Mouse (Mus musculus) liver, embryonic 13.5 days (tissue): Measurements from ENCODE around the gene Utf1. TPM values are rescaled to one million over a fixed set of nuclear protein-coding genes. Genes with fewer than 3 reads are reported as not detected.

Experiments used
- ATAC-seq: fragments of 200-750 bp; cut with Nextera tagmentation; 2 replicates; pipeline ENCODE4 v1.8.0; 2017; ENCODE audit warnings: low read depth, mild to moderate bottlenecking, moderate number of reproducible peaks, moderate library complexity
- DNase-seq: peaks from one replicate; pipeline ENCODE4 v3.0.0; 2022
- H3K27ac ChIP-seq: fragments of 300-500 bp; sonication (generic); 2 replicates; pipeline ENCODE4 v1.5.1; 2015; ENCODE audit warnings: moderate library complexity, mild to moderate bottlenecking, inconsistent platforms
- H3K27me3 ChIP-seq: fragments of 300-500 bp; sonication (generic); 2 replicates; pipeline ENCODE4 v1.6.1; 2015; ENCODE audit warnings: mild to moderate bottlenecking, inconsistent platforms
- H3K36me3 ChIP-seq: fragments of 300-500 bp; sonication (generic); 2 replicates; pipeline ENCODE4 v1.6.1; 2015; ENCODE audit warnings: mild to moderate bottlenecking, inconsistent platforms
- H3K4me1 ChIP-seq: fragments of 300-500 bp; sonication (generic); replicated peaks from 2 replicates; pipeline ENCODE4 v1.6.1; 2015; ENCODE audit warnings: inconsistent platforms
- H3K4me2 ChIP-seq: fragments of 300-500 bp; sonication (generic); 2 replicates; pipeline ENCODE4 v1.6.1; 2015; ENCODE audit warnings: inconsistent platforms, mild to moderate bottlenecking, moderate library complexity
- H3K4me3 ChIP-seq: fragments of 300-500 bp; sonication (generic); replicated peaks from 2 replicates; pipeline ENCODE4 v1.5.1; 2015; ENCODE audit warnings: mild to moderate bottlenecking, inconsistent platforms
- H3K9ac ChIP-seq: fragments of 300-500 bp; sonication (generic); 2 replicates; pipeline ENCODE4 v1.6.1; 2015; ENCODE audit warnings: mild to moderate bottlenecking, inconsistent platforms
- H3K9me3 ChIP-seq: fragments of 300-500 bp; sonication (generic); replicated peaks from 2 replicates; pipeline ENCODE4 v1.6.1; 2016; ENCODE audit warnings: inconsistent platforms
- WGBS: fragments of 180-500 bp; shearing (Covaris S2); methylation state at CpG from one replicate; pipeline ENCODE4 v1.1.7; 2015; ENCODE audit not compliant: insufficient replicate concordance; 5-methylcytosine and 5-hydroxymethylcytosine counted together
- polyA plus RNA-seq: library from polyadenylated mRNA; unstranded; fragments of >200 nt; fragmentation: Nextera tagmentation; extraction: Ambion mirVana; gene quantifications from 2 replicates; pipeline ENCODE4 v1.2.1, GENCODE M21; 2015

The Utf1 gene
- polyA plus RNA-seq, 1 experiment from 2014 or later, result not detected

DNA sequence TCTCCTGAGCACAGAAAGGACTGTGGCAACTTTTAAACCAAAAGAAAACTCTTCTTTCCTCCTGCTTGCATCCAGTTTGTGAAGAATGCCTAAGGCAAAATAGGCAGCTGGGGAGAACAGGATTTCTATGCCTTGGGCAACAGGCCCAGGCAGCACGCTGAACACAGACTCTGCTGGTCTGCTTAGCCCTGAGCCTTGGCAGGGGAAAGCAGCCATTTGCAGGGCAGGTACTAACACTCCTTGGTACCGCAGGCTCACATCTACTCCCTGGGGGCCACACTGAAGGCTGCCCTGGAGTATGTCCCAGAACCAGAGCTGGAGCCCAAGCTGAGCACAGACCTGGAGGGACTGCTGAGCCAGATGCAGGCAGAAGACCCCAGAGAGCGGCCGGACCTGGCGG is 35.4 kb upstream of the Utf1 start:
- ATAC-seq, result no peak
- DNase-seq, result no peak
- Histone ChIP-seq H3K27me3 (peaks cover 20% of the 10 kb centered on the region), H3K4me1 (no peaks in the 10 kb centered on the region), H3K9ac (no peak overlapping the region), H3K9me3 (no peaks in the 10 kb centered on the region), H3K4me3 (no peak overlapping the region), H3K27ac (no peak overlapping the region), H3K36me3 (no peaks in the 10 kb centered on the region), H3K4me2 (no peak overlapping the region)
- WGBS, result 70% methylated on average over 5 of the region's 5 CpGs

DNA sequence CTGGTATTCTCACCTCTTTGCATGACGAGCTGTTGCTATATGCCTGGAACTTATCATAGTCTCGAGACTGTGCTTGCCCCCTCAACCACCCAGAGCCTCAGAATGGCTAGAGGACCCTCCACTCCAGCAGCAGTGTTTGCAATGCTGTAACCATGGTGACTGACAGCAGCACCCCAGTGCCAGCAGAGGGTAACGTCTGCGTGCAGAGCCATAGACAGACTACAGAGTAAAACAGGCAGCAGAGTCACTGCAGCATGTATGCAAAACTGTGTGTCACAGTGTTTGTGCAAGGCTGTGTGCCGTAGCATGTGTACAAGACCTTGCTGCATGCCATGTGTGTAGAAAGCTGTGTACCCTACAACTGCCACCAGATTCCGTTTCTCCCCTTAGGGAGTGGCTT is 34.1 kb upstream of the Utf1 start:
- 39% methylated on average over 6 of the region's 6 CpGs for WGBS
- peaks cover 29% of the 10 kb centered on the region for H3K27me3 ChIP-seq
- no peak for ATAC-seq
- peaks cover 5% of the 10 kb centered on the region; the same call in 1 of the 2 replicates for H3K4me1 ChIP-seq
- H3K9me3 ChIP-seq, result no peaks in the 10 kb centered on the region
- H3K9ac ChIP-seq, result no peak overlapping the region
- DNase-seq, result no peak
- H3K4me3 ChIP-seq, result no peak overlapping the region
- H3K36me3 ChIP-seq, result no peaks in the 10 kb centered on the region
- no peak overlapping the region for H3K27ac ChIP-seq
- no peak overlapping the region for H3K4me2 ChIP-seq

DNA sequence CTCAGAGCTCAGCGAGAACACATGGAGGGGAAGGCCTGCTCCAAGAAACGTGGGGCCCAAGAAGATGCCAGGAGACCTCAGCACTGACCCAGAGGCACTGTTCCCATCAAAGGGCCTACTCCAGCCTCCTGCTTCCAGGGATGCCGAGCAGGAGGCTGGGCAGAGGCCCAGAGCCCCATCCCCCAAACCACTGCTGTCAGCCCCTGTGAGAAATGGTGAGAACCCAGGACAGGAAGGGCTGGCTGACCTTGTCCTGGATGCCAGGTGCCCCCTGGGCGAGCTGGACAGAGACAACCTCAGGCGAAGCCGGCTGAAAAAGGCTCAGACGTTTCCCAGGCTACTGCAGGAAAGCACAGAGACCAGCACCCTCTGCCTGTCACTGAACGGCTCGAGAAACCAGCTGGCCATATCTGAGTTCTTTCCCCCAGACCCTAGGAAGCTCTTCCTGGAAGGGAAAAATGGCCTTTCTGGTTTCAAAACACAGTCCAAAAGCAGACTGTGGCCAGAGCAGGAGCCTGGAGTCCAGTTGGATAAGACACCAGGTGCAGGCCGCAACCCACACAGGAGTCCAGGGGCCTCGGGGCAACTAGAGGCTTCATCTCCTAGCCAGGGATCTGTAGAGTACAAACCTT is 33.3 kb upstream of the Utf1 start:
- H3K27me3 ChIP-seq, result peaks cover 35% of the 10 kb centered on the region
- H3K36me3 ChIP-seq, result no peaks in the 10 kb centered on the region
- H3K27ac ChIP-seq, result no peak overlapping the region
- no peak overlapping the region for H3K9ac ChIP-seq
- no peak overlapping the region for H3K4me2 ChIP-seq
- ATAC-seq (no peak), DNase-seq (no peak)
- peaks cover 8% of the 10 kb centered on the region; the same call in 1 of the 2 replicates for H3K4me1 ChIP-seq
- no peak overlapping the region for H3K4me3 ChIP-seq
- 48% methylated on average over 11 of the region's 11 CpGs for WGBS
- H3K9me3 ChIP-seq, result no peaks in the 10 kb centered on the region

DNA sequence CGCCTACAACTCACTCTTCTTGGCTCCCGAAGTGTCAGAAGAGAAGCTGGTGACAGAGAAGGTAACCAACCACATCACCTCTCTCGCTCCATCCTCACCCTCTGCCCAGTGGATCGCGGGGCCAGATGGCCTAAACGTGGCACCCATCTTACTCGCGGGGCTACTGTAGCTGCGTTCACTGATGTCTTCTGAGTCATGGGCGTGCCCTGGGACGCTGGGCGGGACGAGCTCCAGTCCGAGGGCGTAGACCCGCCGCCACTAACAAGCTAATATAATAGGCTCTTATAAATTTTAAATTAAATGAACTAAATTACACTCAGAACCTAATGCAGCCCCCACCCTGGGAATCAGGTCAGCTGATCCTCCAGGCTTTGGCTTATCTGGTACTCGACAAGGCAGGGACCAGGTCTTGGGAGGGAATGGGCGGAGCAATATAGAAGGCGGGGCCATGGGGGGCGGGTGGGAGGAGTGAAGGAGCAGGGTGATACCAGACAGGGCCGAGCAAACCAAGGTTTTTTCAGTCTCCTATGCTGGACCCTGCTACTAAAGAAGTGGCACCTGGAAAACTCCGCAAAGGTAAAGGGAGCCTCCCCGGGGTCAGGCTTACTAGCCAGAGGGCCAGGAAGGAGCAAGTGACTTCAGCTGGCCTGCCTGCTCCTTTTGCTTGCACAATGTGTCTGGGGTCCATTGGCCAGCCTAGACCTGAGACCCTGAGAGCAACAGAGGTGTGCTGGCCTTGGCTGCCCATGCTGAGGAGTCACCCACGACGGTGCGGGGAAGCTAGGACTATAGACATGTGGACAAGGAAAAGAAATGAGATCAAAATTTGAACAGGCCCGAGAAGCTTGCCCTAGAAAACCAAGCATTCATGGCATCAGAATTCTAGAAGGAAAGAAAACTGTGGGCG is 29.2 kb upstream of the Utf1 start:
- ATAC-seq (peak; percentile 79), DNase-seq (no peak)
- peak overlapping the region; percentile 42 for H3K4me3 ChIP-seq
- peaks cover 36% of the 10 kb centered on the region for H3K27me3 ChIP-seq
- WGBS, result 8% methylated on average over 29 of the region's 29 CpGs
- H3K9ac ChIP-seq, result no peak overlapping the region
- no peak overlapping the region for H3K27ac ChIP-seq
- H3K4me1 ChIP-seq, result peaks cover 8% of the 10 kb centered on the region; the same call in 1 of the 2 replicates
- peak overlapping the region; percentile 55 for H3K4me2 ChIP-seq
- no peaks in the 10 kb centered on the region for H3K36me3 ChIP-seq
- H3K9me3 ChIP-seq, result no peaks in the 10 kb centered on the region

DNA sequence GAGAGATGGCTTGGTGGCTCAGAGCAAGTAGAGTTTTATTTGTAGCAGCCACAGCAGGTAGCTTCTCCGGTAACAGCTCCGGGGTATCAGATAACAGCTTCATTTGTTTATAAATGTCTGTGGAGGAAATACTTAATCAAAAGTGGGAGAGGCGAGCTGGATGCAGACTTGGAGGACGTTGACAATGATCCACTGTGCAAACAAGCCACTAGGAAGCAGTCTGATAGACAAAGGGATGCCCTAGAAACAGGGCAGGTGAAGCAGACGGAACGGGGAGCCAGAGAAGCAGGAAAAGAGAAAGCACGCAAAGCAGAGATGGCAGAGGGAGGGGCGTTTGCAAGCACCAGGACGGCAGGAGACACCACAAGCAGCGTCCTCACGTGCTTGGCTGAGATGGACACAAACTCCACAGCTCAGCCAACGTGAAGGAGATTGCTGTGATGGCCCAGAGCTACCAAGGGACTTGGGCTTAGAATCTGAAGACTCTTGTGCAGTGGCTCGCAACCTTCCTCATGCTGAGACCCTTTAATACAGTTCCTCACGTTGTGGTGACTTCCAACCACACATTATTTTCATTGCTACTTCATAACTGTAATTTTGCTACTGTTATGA is 27.8 kb upstream of the Utf1 start:
- WGBS, result 8% methylated on average over 14 of the region's 14 CpGs
- H3K27ac ChIP-seq, result no peak overlapping the region
- DNase-seq, result no peak
- H3K27me3 ChIP-seq, result peaks cover 40% of the 10 kb centered on the region
- no peak overlapping the region for H3K4me3 ChIP-seq
- no peak overlapping the region for H3K4me2 ChIP-seq
- H3K36me3 ChIP-seq, result no peaks in the 10 kb centered on the region
- H3K9me3 ChIP-seq, result no peaks in the 10 kb centered on the region
- peaks cover 8% of the 10 kb centered on the region; the same call in 1 of the 2 replicates for H3K4me1 ChIP-seq
- ATAC-seq, result no peak
- H3K9ac ChIP-seq, result no peak overlapping the region

DNA sequence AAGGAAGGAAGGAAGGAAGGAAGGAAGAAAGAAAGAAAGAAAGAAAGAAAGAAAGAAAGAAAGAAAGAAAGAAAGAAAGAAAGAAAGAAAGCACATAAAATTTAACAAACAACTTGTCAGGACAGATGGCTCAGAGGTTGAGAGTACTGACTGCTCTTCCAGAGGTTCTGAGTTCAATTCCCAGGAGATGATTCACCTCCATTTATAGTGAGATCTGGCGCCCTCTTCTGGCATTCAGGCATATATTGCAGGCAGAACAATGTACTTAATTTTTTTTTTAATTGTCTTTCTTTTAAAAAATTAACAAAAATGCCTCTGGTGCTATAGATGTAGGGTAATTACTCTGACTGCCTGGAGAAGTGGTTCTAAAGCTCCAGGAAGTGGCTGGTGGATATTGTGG is 27.2 kb upstream of the Utf1 start:
- H3K4me1 ChIP-seq, result peaks cover 8% of the 10 kb centered on the region; the same call in 1 of the 2 replicates
- H3K9me3 ChIP-seq, result no peaks in the 10 kb centered on the region
- ATAC-seq (no peak), DNase-seq (no peak)
- no peak overlapping the region for H3K27ac ChIP-seq
- peaks cover 40% of the 10 kb centered on the region for H3K27me3 ChIP-seq
- no peak overlapping the region for H3K9ac ChIP-seq
- H3K4me3 ChIP-seq, result no peak overlapping the region
- H3K36me3 ChIP-seq, result no peaks in the 10 kb centered on the region
- 0% methylated on average over 1 of the region's 1 CpGs for WGBS
- H3K4me2 ChIP-seq, result no peak overlapping the region

DNA sequence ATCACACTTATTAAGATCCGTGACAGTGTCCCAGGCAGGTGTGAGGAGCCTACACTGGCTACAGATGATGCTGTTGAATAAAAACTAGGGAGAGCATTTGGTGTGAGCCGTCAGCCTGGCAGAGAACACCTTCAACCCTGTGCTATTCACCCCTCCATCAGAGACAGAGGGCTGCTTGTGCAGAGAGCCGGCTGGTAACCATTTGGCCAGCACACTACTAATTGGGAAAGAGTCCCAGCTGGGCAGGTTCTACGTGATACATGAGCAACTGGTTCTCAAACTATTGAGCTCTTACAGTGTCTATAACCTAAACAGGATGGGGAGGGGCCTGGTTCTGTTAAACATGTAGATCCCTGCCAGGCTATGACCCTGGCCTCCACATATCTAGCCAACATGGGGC is 25.3 kb upstream of the Utf1 start:
- H3K27ac ChIP-seq, result no peak overlapping the region
- no peak for ATAC-seq
- no peak overlapping the region for H3K4me2 ChIP-seq
- WGBS, result 58% methylated on average over 4 of the region's 4 CpGs
- H3K4me3 ChIP-seq, result no peak overlapping the region
- peaks cover 32% of the 10 kb centered on the region for H3K27me3 ChIP-seq
- H3K9ac ChIP-seq, result no peak overlapping the region
- no peak for DNase-seq
- H3K4me1 ChIP-seq, result peaks cover 8% of the 10 kb centered on the region; the same call in 1 of the 2 replicates
- H3K9me3 ChIP-seq, result no peaks in the 10 kb centered on the region
- no peaks in the 10 kb centered on the region for H3K36me3 ChIP-seq

DNA sequence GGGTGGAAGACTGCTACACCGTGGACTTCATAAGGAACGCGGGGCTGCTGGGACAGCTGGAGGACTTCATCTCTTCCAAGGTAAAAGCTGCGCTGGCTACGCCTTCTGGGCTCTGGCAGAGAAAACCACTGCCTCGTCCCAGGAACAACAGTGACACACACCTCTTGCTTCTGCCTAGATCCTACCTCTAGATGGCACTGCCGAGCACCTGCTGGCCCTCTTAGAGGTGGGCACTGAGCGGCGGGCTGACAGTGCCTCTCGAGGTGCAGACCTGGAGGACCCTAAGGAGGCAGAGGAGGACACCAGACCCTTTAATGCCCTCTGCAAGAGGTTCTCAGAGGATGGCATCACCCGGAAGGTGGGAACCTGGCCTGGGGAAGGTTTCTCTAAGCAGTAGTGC is 12.9 kb upstream of the Utf1 start:
- DNase-seq (no peak), ATAC-seq (0 out of 2 replicates have a peak, but pooled peaks have one; percentile 48)
- no peak overlapping the region for H3K4me2 ChIP-seq
- no peaks in the 10 kb centered on the region for H3K36me3 ChIP-seq
- H3K4me3 ChIP-seq, result no peak overlapping the region
- WGBS, result 16% methylated on average over 11 of the region's 11 CpGs
- no peaks in the 10 kb centered on the region for H3K27me3 ChIP-seq
- H3K27ac ChIP-seq, result no peak overlapping the region
- H3K9ac ChIP-seq, result no peak overlapping the region
- H3K9me3 ChIP-seq, result no peaks in the 10 kb centered on the region
- H3K4me1 ChIP-seq, result no peaks in the 10 kb centered on the region

DNA sequence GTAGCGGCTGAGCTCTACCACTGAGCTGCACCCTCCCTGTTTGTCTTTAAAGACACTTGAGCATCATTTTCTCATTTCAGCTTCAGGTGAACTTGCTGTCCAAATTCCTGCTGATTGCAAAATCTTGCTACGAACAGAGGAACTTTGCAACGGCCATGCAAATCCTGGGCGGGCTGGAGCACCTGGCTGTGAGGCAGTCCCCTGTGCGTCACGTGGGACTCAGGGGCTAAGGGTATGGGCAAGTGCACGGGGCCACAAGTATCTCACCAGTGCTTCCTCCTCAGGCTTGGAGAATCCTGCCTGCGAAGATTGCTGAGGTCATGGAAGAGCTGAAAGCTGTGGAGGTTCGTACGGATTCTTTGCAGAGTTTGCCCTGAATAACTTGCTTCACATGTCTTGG is 6.9 kb upstream of the Utf1 start:
- no peak overlapping the region for H3K27ac ChIP-seq
- 58% methylated on average over 10 of the region's 10 CpGs for WGBS
- no peak overlapping the region for H3K9ac ChIP-seq
- no peak overlapping the region for H3K4me2 ChIP-seq
- H3K27me3 ChIP-seq, result peaks cover 30% of the 10 kb centered on the region
- no peak overlapping the region for H3K4me3 ChIP-seq
- ATAC-seq (no peak), DNase-seq (no peak)
- no peaks in the 10 kb centered on the region for H3K36me3 ChIP-seq
- H3K4me1 ChIP-seq, result no peaks in the 10 kb centered on the region
- no peaks in the 10 kb centered on the region for H3K9me3 ChIP-seq

DNA sequence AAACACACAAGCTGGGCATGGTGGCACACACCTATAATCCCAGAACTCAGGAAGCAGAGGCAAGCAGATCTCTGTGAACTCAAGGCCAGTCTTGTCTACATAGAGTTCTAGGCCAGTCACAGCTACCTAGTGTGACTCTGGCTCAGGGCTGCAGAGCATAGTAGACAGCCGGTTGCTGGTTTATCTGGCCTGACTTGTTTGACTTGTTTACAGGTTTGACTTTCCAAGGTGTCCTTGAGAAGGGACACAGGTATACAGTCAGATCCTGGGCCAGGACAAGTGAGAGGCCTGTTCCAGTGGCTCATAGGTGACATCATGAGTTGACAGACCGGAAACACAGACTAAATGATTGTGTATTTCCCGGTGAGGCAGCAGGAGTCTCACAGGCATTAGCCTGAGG is 6.5 kb upstream of the Utf1 start:
- DNase-seq, result no peak

DNA sequence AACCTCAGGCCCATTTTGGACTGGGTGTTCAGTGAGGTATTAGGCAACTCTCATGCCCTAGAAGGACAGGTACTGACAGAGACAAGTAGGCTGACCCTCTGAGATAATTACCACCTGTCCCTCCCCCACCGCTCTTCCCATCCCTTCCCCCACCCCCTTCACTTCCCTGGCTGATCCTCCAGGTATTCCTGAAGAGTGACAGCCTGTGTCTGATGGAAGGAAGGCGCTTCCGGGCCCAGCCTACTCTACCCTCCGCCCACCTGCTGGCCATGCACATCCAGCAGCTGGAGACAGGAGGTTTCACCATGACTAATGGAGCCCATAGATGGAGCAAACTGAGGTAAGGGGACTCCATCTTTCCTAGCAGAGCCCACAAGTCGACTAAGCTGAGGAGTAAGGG is 5.8 kb upstream of the Utf1 start:
- no peak overlapping the region for H3K4me3 ChIP-seq
- DNase-seq (no peak), ATAC-seq (no peak)
- no peaks in the 10 kb centered on the region for H3K9me3 ChIP-seq
- H3K36me3 ChIP-seq, result no peaks in the 10 kb centered on the region
- H3K27me3 ChIP-seq, result peaks cover 41% of the 10 kb centered on the region
- no peak overlapping the region for H3K4me2 ChIP-seq
- H3K9ac ChIP-seq, result no peak overlapping the region
- H3K27ac ChIP-seq, result no peak overlapping the region
- 43% methylated on average over 5 of the region's 5 CpGs for WGBS
- no peaks in the 10 kb centered on the region for H3K4me1 ChIP-seq

More for the DNA sequence above, 6.5 kb upstream of the Utf1 start:
- H3K27me3 ChIP-seq, result peaks cover 35% of the 10 kb centered on the region
- H3K4me1 ChIP-seq, result no peaks in the 10 kb centered on the region
- ATAC-seq, result no peak
- no peak overlapping the region for H3K4me2 ChIP-seq
- H3K9ac ChIP-seq, result no peak overlapping the region
- H3K27ac ChIP-seq, result no peak overlapping the region
- 61% methylated on average over 3 of the region's 3 CpGs for WGBS
- no peak overlapping the region for H3K4me3 ChIP-seq
- H3K9me3 ChIP-seq, result no peaks in the 10 kb centered on the region
- no peaks in the 10 kb centered on the region for H3K36me3 ChIP-seq
